Mouse (Mus musculus): Measurements from ENCODE around the gene Sox11. TPM values are rescaled to one million over a fixed set of nuclear protein-coding genes. Genes with fewer than 3 reads are reported as not detected.

Sox11 gene
- polyA plus RNA-seq, 2 experiments: 0.37 to 0.80 TPM

GRCm38 (mm10) chr12:27293208-27293607 is 49.2 kb downstream of the Sox11 start:
- 41% methylated on average over 1 of the region's 1 CpGs for WGBS (ENCODE audit: insufficient replicate concordance)
- no peaks in the 10 kb centered on the region for H3K4me1 ChIP-seq (replicated peaks; ENCODE audit: control insufficient read depth in 2 of 2, insufficient read depth in 2 of 2, low read length in 1 of 2)
- no peaks in the 10 kb centered on the region for H3K36me3 ChIP-seq (replicated peaks; ENCODE audit: control insufficient read depth, insufficient read depth, low read depth)
- no peak for DNase-seq (ENCODE audit: low read depth in 3 of 3, low spot score in 3 of 3)
- no peak for ATAC-seq (ENCODE audit: insufficient read depth)
- no peak overlapping the region for H3K4me2 ChIP-seq (ENCODE audit: low read depth)
- H3K4me3 ChIP-seq (ENCODE audit: insufficient read depth in 1 of 2, low read depth in 2 of 2, low read length in 2 of 2): no peak overlapping the region
- H3K27ac ChIP-seq: no peak overlapping the region
- H3K9me3 ChIP-seq (ENCODE audit: control insufficient read depth, low read length): no peaks in the 10 kb centered on the region
- H3K9ac ChIP-seq (replicated peaks): no peak overlapping the region
- TF ChIP-seq EP300 (IDR thresholded peaks at IDR 0.05; ENCODE audit: low read depth) (no peak), CTCF (IDR thresholded peaks at IDR 0.05; ENCODE audit: low read depth) (no peak)
- H3K27me3 ChIP-seq (ENCODE audit: control insufficient read depth, insufficient read depth, low read length): no peaks in the 10 kb centered on the region

All from liver, embryonic 14.5 days (tissue).